Mouse (Mus musculus) urinary bladder, postnatal 14 days (tissue): ENCODE measurements around the gene Comp.

Source experiments
- DNase-seq: peaks from one replicate; pipeline ENCODE4 v3.0.0; 2021; ENCODE audit warnings: low spot score

Gene Comp

DNA sequence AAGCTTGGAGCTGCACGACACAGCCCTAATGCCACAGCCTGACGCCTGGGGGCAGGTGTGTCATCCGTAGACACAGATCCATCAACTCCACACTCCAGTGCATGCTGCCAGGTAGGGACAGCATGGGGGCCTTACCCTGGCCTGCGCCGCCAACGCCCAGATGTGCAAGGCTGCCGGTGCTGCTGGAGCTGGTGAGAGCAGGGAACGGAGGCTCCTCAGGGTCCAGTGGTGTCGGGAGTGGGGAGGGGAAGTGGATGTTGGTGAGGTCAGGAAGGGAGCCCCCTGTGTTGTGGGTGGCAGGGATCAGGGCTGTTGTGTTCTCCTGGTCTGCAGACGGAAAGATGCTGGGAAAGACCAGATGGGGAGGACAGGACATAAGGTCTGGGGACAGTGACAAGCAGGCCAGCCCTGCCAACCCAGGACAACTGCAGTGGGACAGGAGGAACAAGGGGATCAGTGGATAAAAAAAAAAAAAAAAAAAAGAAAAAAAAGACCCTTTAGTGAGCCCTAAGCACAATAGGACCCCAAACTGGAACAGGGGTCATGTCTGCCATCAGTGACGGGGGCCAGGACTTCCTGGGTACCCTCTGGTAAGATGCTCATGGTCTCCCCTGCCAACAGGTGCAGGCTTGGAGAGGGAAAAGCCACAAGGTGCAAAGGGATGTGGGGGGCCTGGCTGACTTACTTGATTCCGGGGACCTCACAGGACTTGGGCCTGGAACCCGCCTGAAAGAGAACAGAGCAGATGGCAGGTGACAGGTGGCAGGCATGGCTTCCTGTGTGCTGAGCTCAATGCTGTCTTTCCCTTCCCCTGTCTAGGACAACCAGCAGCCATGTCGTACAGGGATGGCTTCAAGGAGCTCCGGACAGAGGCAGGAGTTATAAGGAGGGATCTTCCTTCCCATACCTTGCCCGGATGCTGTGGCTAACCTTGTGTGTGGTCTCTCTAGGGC is 24.5 kb downstream of the Comp start:
- no peak for DNase-seq

DNA sequence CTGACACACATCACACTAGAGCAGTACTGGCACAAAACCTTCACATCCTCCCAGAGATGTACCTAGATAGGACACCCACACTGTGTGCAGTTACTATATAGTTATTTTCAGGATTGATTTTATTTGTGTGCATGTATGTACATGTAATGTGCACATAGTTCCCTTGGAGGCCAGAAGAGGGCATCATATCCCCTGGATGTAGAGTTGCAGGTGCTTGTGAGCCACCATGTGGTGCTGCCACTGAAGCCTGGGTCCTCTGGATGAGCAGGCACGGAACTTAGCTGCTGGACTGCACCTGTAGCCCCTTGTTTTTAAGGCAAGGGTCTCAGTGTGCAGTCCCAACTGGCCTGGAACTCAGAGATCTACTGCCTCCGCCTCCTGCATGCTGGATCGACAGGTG is 30.9 kb downstream of the Comp start:
- DNase-seq = no peak

DNA sequence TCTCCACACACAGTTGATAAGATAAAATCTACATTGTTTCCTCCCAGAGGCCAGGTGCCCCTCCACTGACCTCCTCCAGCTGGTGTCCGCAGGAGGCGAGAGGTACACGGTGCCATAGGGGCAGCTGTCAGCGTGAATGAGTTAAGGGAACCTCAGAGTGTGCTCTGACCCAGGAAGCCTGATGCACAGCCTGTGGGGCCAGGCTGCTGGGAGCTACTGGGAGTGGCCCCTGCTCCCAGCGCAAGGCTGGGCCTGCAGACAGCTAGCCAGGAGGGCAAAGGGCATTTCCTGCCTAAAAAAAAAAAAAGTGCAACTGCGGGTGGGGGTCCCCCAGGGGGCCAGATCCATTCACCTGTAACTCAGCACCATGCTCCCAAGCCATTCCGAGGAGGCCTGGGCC is 31.8 kb downstream of the Comp start:
- no peak for DNase-seq

DNA sequence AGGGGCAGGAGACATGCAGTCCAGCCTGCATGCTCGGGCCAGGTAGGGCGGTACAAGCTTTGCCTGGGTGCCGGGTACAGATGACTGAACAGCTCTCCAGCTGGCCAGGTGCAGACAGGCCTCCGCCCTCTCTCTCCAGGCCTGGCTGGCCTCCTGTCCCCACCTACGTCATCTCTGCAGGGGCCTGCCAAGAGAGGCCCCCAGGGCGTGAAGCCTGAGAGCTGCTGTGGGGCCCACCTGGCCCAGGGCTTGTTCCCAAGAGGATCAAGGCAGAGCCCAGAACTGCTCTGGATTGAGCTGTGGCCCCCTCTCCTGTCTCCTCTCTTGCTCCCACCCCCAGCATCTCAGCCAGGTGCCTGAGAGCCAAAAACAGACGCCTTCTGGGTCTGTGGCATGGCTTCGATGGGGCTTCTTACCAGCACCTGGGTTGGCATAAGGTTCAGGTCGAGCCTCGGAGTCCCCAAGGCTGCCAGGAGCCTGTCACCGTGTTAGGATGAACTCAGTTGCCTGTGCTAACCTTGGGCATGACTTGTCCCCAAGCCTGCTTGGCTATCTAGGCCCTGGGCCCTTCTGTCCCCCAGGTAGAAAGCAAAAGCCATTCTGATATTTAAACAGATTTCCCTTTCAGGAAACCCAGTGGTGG is 33.2 kb downstream of the Comp start:
- DNase-seq = no peak

DNA sequence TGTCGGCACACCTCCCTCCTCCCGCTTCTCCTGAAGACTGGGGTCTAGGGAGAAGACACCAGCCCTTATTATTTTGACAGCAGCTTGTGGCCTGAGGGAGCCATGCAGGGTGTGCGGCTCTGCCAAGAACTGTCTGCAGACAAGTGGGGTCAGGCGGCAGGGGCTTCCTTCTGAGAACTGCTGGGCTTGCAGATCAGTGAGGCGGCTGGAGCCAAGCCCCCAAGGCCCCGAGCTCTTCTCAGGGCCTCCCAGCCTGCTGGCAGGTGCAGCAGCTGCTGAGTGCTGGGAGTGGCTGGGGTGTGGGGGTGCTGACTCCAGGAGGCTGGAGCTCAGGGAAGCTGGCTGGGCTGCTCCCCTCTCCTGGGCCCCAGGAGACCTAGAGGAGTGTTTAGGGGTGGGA is 34.9 kb downstream of the Comp start:
- DNase-seq = no peak

DNA sequence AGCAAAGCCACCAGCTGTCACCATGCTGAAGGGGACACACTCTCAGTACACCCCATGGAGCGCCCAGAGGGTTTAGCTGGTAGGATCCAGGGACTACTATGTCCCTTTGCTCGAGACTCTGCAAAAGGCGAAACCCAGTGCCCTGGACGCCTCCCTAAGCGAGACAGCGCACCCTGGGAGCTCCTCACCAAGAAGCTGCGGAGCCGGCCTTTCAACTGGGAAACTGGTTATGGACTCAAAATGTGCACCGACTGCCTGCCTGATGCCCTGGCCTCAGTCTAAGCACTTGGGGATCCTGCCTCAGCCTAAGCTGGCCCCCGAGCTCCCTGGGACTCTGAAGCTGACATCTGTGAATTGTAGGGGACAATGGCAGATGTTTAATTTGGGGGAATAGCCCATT is 35.7 kb downstream of the Comp start:
- peak; percentile 30 for DNase-seq

DNA sequence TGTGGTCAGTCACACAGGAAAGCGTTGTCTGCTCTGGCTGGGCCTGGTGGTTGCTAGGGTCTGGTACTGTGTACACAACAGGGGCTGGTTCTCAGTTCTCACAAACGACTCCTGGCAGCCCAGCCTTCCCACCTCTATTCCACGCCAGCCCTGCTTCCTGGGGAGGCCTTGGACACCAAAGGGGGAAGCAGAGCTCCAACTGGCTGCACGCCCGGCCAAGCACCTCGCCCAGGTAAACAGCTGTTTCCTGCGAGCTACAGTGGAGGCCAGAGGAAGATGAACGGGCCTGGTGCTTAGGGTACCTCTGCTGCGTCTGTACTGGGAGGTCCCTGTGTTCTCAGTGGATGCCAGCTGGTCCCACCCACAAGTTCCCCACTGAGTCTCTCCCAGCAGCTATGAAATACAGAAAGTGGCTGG is 36.1 kb downstream of the Comp start:
- DNase-seq = peak; percentile 57

DNA sequence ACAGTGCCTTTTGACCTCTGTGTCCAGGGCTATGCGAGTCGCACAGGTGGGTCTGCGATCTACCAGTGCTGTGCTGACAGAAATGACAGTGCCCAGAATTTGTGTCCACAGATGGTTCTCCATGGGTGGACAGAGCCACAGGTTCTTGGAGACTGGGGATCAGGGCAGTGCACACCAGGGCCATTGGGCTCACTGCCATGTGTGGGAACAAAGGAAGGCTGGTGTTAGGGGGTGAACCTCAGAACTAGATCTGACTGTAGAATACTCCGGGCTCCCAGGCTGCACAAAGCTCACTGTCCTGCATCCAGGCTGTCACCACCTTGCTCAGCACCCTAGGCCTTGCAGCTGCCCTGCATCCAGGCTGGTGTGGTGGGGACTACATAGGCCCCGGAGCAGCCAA is 36.9 kb downstream of the Comp start:
- no peak for DNase-seq

DNA sequence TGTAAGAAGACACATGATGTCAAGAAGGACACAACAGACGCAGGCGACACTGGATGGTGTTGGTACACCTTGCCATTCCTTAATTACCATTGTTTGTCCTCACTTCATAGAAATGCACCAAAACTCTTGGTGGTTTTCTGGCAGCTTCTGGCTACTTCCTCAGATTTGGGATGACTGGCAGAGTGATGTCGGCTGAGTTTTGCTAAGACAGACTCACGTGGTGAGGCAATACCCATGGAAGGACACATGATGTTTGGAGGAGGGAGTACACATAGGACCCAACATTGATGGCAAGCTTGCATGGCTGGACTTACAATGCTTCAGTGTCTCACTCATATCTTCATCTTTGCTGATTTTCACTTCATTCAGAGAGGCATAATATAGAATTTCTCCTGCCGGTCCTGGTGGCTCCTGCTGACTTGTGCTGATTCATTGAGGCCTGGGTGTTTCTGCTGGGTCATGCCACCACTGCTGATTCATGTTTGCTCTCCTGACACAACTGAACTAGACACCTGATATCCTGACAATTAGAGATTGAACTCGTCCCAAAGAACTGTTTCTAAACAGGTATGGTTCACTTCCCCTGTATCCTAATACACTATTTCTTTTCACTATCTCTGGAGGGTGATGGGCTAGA is 41.1 kb downstream of the Comp start:
- DNase-seq = no peak

DNA sequence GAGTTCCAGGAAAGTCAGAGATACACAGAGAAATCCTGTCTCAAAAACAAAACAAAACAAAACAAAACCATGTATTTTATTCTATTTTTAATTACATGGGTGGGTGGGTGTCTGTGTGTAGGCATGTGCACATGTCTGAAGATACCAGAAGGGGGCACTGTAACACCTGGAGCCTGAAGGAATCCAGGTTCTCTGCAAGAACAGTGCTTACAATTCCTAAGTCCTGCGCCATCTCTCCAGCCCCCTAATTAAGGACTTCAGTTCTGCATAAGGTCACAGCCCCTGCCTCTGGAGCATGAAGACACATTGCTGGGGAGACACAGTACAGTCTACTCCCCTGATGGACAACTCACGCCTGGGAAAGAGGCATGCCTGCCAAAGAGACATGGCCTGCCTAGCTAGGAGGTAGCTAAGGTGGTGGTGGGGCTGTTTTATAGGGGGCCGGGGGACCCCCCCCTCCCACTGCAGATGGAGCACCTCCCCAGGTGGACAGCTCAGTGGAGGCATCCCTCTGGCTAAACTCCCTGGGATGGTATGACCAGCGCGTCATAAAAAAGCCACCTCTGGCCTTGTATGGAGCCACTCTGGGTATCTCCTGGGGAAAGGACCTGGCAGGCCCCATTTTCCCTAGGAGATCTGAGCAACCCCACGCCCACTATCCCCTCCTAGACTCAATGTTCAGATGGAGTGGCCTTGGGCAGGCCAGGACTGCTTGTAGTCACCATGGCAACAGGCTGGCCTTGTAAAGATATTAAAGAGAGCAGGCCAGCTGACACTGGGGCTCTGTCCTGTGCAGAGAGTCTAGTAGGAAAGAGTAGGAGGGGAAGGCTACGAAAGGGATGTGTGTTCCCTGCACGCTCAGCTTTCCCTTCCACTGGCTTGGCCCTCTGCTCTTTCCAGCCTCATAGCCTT is 42.4 kb downstream of the Comp start:
- no peak for DNase-seq

DNA sequence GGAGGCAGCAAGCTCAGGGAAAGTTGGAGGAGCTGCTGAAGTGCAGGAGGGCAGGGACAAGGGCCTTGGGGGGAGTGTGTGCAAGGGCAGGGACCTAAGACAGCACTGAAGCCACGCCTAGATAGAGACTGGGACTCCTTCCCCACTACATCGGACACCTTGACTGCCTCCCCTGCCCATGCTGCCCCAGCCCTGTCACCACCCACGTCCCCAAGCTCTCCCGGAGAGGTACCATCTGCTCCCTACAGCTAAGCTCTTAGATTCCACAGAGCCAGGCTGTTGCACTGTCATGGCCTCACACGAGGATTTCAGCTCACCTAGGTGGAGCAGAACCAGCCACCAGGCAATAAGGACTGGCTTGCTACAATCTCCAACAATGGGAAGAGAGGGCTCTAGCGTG is 43.6 kb downstream of the Comp start:
- DNase-seq = no peak

DNA sequence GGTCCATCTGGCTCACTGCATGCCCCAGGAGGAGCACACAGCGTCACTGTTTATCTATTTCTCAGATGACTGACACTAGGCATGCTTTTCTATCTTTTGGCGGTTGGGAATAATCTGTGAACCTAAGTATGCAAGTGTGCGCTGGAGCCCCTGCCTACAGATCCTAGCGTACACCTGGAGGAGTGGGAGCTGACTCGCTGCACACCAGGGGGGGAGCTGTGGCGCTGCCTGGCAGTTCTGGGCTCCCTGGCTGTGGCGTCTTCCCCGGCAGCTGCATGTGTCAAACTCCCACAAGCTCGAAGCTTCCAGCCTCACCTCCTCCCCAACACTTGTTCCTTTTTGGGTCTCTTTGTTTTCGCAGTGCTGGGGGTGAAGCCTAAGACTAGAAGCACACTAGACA is 44.6 kb downstream of the Comp start:
- DNase-seq = no peak

DNA sequence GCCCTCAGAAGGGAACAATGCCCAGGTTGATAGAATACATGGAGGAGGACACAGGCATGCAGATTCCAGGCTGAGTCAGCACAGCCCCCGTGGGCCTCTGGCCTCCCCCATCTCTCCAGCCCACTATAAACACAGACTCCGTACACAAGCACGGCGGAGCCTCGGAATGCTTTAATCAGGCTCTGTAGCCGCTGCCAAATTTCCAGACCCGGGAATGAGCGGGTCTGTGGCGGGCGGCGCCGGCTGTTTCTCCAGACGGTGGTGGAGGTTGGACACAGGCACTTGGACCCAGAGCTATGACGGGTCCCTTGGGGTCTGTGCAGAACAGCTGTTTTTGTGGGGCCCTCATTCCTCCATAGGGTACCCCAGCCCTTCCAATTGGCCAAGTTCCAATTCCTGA is 45.6 kb downstream of the Comp start:
- peak; percentile 41 for DNase-seq

DNA sequence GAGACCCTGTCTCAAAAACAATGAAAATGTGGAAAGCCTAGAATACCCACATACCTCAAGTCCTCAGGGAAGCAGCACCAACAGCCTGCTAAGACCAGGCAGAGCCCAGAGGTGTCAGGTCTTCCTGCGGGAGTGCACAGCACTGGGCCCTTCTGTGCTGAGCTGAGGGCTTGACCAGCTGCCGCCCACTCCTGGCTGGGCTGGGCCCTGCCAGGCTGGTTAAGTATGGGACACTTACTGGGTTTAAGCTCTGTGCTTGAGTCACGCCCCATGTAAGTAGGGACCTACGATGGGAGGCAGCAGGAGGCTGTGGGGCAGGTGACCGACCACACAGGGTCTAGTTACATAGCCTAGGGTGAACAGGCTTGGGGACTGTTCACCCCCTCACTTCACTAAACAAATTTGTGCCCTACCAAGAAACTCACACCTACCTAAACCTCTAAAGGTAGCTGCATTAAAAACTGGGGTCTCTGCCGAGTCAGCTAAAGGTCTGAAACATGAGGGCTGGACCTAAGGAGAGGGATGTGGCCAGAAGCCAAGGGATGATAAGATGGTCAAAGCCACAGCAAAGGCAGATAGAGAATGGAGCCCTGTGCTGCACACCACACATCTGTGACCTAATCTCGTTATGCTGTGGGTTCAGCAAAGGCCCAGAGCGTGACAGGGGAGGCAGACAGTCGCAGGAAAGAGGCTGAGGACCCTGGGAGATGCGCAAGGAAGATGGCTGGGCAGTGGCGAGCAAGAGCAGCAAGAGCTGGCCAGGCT is 46.7 kb downstream of the Comp start:
- DNase-seq = no peak

DNA sequence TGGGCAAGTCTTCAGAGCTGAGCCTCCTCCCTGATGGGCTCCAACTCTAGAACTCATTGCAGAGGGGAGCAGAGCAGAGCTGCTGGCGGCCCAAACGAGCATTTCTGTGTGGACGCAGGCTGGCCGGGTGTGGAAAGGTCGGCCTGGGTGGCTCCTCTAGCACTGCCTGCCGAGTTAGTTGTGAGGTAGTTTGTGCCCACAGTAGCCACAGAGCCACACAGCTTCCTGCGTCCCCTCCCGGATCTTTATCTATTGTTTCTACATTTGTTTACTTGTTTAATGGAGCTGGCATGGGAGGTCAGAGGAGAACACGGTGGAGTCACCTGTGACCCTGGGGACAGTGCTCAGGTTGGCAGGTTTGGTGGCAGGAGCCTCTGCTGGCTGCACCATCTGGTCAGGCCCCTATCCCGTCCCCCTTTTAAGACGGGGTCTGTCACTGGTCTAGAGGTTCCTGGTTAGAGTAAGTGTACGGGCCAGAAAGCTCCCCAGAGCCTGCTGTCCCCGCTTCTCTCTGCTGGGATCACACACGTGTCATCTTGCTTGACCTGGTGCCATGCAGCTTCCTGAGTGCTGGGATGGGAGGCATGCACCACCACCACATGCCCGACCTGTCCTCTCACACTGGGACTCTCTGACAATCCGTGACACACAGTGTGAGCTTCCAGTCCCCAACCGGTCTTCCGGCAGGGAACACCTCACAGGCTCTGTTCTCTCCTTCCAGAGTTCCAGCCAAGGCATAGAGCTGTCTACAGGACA is 48.2 kb downstream of the Comp start:
- no peak for DNase-seq

DNA sequence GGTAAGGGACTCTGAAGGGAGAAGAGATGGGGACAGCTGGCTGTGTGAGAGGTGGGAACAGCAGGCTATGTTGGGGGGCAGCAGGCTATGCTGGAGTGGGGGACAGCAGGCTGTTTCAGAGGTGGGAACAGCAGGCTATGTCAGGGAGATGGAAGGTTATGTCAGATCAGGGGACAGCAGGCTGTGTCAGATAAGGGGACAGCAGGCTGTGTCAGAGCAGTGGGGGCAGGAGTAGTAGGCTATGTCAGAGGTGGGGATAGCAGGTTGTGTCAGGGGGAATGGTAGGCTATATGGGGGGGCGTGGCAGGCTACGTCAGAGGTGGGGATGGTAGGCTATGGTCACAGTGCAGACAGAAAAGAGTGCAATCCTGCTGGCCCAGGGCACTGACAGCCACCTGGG is 49.4 kb downstream of the Comp start:
- DNase-seq = no peak

DNA sequence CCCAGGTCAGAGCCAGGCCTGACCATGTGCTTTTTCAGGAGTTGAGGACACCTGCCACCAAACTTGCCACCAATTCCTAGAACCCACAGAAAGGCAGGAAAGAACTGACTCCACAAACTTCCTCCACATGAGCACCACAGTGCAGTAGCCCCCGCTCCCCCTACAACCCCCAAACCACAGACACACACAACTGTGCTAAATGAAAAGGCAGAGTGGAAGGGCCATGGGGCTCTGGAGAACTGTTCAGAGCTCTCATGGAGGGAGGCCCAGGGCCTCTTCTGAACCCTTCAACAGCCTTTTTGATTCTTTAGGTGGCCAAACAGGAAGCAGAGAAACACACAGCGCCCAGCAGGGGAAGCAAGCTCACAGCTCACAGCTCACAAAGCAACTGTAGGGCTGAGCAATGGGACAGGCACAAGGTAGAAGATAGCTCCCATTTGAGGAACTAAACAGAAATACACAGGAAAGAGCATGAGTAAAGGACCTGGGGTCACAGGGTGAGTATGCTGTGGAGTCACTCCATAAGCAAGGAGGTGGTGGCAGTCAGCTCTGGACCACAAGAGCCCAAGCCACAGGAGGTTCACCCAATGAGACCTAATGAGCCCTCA is 53.0 kb downstream of the Comp start:
- DNase-seq = no peak

DNA sequence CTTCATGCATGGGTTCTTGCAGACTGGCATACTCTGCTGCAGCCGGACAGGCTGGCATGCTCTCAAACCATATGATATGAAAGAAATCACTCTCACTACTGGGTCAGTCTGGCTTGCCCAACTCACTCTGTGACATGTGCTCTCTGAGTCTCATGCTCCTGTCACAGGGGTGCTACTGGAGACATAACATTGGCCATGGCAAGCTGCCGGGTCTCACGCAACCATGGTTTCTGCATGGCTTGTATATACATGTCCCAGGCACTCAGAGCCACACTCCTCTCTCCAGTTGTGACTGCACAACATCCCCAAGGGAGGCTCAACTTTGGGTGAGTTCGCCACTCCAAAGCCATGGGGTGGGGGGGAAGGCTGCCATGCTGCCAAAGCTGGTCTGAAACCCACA is 57.9 kb downstream of the Comp start:
- DNase-seq = no peak
